Mouse (Mus musculus) urinary bladder, postnatal 10 days (tissue): ENCODE measurements around the gene Trim5.
"Not testable (repeated sequence)": the region's sequence is repeated elsewhere in the genome, so short reads cannot be mapped to it uniquely, and the experiment has no call there.

ENCODE experiments used
- DNase-seq: peaks from one replicate; pipeline ENCODE4 v3.0.0; 2022; ENCODE audit warnings: low spot score

Trim5 gene

GRCm38 (mm10) chr7:104287576-104288443 is at the start of gene Trim5:
Trim5 (minus strand) TSS chr7:104288094.
- not testable (repeated sequence) for DNase-seq

GRCm38 (mm10) chr7:104335547-104335946 is 47.7 kb upstream of the Trim5 start:
- DNase-seq = not testable (repeated sequence)

GRCm38 (mm10) chr7:104329171-104329570 is 41.3 kb upstream of the Trim5 start, which contains the start of gene Trim34b:
Trim34b (plus strand) TSS chr7:104329471.
- DNase-seq = not testable (repeated sequence)

- DNase-seq = no peak
Measured at GRCm38 (mm10) chr7:104322028-104322427, 34.1 kb upstream of the Trim5 start.

GRCm38 (mm10) chr7:104315369-104316080 is 27.6 kb upstream of the Trim5 start, which contains the start of gene Trim12a:
Trim12a (minus strand) TSS chr7:104315466.
- DNase-seq = not testable (repeated sequence)

GRCm38 (mm10) chr7:104314796-104315353 is 27.0 kb upstream of the Trim5 start:
- no peak for DNase-seq

GRCm38 (mm10) chr7:104291638-104292400 is 3.9 kb upstream of the Trim5 start:
- no peak for DNase-seq

GRCm38 (mm10) chr7:104290641-104291040 is 2.7 kb upstream of the Trim5 start:
- no peak for DNase-seq

GRCm38 (mm10) chr7:104279361-104279760 is 8.5 kb downstream of the Trim5 start:
- DNase-seq = not testable (repeated sequence)

GRCm38 (mm10) chr7:104265335-104265734 is 22.6 kb downstream of the Trim5 start:
- not testable (repeated sequence) for DNase-seq

GRCm38 (mm10) chr7:104260380-104260779 is 27.5 kb downstream of the Trim5 start:
- not testable (repeated sequence) for DNase-seq

- DNase-seq = no peak
Measured at GRCm38 (mm10) chr7:104244287-104245181, 43.4 kb downstream of the Trim5 start, which contains the start of gene Trim34a. Trim34a (plus strand) TSS chr7:104244457.

- DNase-seq = no peak
Measured at GRCm38 (mm10) chr7:104243616-104244015, 44.3 kb downstream of the Trim5 start.

GRCm38 (mm10) chr7:104240857-104241256 is 47.0 kb downstream of the Trim5 start:
- no peak for DNase-seq

- DNase-seq = no peak
Measured at GRCm38 (mm10) chr7:104231203-104231602, 56.7 kb downstream of the Trim5 start.

- DNase-seq = peak; percentile 30
Measured at GRCm38 (mm10) chr7:104218701-104219569, 69.0 kb downstream of the Trim5 start, which contains the start of gene Trim6. Trim6 (plus strand) TSS chr7:104218793.

GRCm38 (mm10) chr7:104217881-104218280 is 70.0 kb downstream of the Trim5 start:
- no peak for DNase-seq

GRCm38 (mm10) chr7:104216011-104216535 is 71.8 kb downstream of the Trim5 start:
- DNase-seq = no peak
